Mouse (Mus musculus): ENCODE data around the gene Taf15. TPM values are rescaled to one million over a fixed set of nuclear protein-coding genes. Genes with fewer than 3 reads are reported as not detected.

Gene Taf15
- total and polyA plus RNA-seq, 3 experiments: 31.8 to 236 TPM; not detected in 1

DNA sequence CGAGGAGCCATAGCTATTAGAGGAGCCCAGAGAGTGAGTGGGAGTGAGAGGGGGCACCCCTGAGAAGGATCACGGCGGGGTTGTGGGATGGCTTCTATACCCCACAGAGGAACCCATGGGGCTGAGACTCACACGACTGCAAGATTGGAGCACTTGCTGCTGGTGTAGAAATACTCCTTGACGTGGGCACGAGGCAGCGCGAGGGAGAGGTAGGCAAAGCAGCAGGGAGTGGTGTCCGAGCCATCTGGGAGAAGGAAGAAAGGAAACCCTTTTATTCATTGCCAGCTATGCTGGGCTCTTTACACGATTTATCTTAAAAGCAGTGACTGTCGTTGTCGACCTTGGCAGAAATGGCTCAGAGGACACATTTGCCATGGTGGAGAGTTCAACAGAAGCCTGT, 56.1 kb downstream of the Taf15 start:
- H3K9me3 ChIP-seq (replicated peaks; ENCODE audit: insufficient read depth, low read length): no peaks in the 10 kb centered on the region
- H3K4me1 ChIP-seq (ENCODE audit: control insufficient read depth in 1 of 2, insufficient read depth in 2 of 2, low read length in 2 of 2): no peaks in the 10 kb centered on the region
- no peaks in the 10 kb centered on the region for H3K79me2 ChIP-seq (ENCODE audit: control insufficient read depth, insufficient read depth, low read length, poor library complexity)
- no peak overlapping the region for H3K4me3 ChIP-seq (ENCODE audit: control insufficient read depth in 1 of 2, insufficient read depth in 1 of 2, low read depth in 2 of 2, low read length in 2 of 2)
- DNase-seq (ENCODE audit: low read depth, low spot score): no peak
- TF ChIP-seq MAX (IDR thresholded peaks at IDR 0.05; ENCODE audit: low read length) (no peak), CHD2 (IDR thresholded peaks at IDR 0.05; ENCODE audit: low read length) (no peak), ZMIZ1 (IDR thresholded peaks at IDR 0.05; ENCODE audit: low read depth, low read length) (no peak), POLR2A (IDR thresholded peaks at IDR 0.05; ENCODE audit: control insufficient read depth in 1 of 2, insufficient read depth in 1 of 2, low read depth in 1 of 2, low read length in 2 of 2, poor library complexity in 1 of 2) (no peak), UBTF (IDR thresholded peaks at IDR 0.05; ENCODE audit: borderline replicate concordance, insufficient read depth, low read depth, low read length) (no peak), ZC3H11A (IDR thresholded peaks at IDR 0.05; ENCODE audit: low read depth, low read length) (no peak), RCOR1 (IDR thresholded peaks at IDR 0.05; ENCODE audit: low read depth, low read length) (no peak), JUND (IDR thresholded peaks at IDR 0.05; ENCODE audit: low read depth, low read length) (no peak), ETS1 (IDR thresholded peaks at IDR 0.05; ENCODE audit: low read depth, low read length) (no peak), CTCF (IDR thresholded peaks at IDR 0.05 in 2 of 3, conservative IDR thresholded peaks at IDR 0.05 in 1 of 3; ENCODE audit: control insufficient read depth in 1 of 3, insufficient read depth in 1 of 3, low read depth in 2 of 3, low read length in 3 of 3, poor library complexity in 1 of 3, severe bottlenecking in 1 of 3) (no peak), MAZ (IDR thresholded peaks at IDR 0.05; ENCODE audit: low read depth, low read length) (no peak), SIN3A (IDR thresholded peaks at IDR 0.05; ENCODE audit: low read length) (no peak), TCF12 (IDR thresholded peaks at IDR 0.05; ENCODE audit: low read depth, low read length) (no peak), GABPA (IDR thresholded peaks at IDR 0.05; ENCODE audit: low read depth, low read length) (no peak), ZNF384 (IDR thresholded peaks at IDR 0.05; ENCODE audit: low read depth, low read length) (no peak), MYB (IDR thresholded peaks at IDR 0.05; ENCODE audit: low read depth, low read length) (no peak)
- H3K27ac ChIP-seq (ENCODE audit: control insufficient read depth, low read depth, low read length): no peak overlapping the region
- H3K9ac ChIP-seq (ENCODE audit: control insufficient read depth, low read depth, low read length, poor library complexity, severe bottlenecking): no peak overlapping the region
- no peaks in the 10 kb centered on the region for H3K36me3 ChIP-seq (ENCODE audit: control insufficient read depth in 1 of 2, insufficient read depth in 2 of 2, low read length in 2 of 2)
- peaks cover 0 to 6% of the 10 kb centered on the region in 2 experiments; a peak in 2 of 4 replicates for H3K27me3 ChIP-seq (ENCODE audit: control insufficient read depth in 1 of 2, insufficient read depth in 2 of 2, low read length in 2 of 2)

DNA sequence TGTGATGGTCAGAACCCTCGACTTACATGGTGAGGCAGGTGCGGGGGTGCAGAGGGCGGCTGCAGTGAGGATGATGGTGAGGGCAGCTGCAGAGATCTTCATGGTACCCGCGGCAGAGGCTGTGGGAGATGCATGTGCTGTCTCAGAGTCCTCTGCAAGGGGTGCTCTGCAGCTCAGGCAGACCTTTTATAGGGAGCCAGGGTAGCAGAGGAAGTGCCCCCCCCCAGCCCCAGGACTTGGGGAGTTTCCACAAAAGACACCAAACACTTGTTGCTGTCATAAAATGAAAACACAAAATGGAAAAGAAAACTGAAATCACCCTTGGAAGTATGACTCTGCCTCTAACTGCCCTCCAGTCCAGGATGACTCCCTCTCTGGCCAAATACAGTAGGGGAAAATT, 57.5 kb downstream of the Taf15 start, which contains the start of gene Ccl5:
TSS of gene Ccl5 (minus strand) at position 159 of the 400 bp plus-strand sequence.
- Histone ChIP-seq H3K27me3 (ENCODE audit: control insufficient read depth in 1 of 2, insufficient read depth in 2 of 2, low read length in 2 of 2) (peaks cover 0 to 4% of the 10 kb centered on the region in 2 experiments; a peak in 1 of 4 replicates), H3K4me3 (ENCODE audit: control insufficient read depth in 1 of 2, insufficient read depth in 1 of 2, low read depth in 2 of 2, low read length in 2 of 2) (no peak within 1 kb of the TSS), H3K4me1 (ENCODE audit: control insufficient read depth in 1 of 2, insufficient read depth in 2 of 2, low read length in 2 of 2) (no peaks in the 10 kb centered on the region), H3K9ac (ENCODE audit: control insufficient read depth, low read depth, low read length, poor library complexity, severe bottlenecking) (no peak within 1 kb of the TSS), H3K27ac (ENCODE audit: control insufficient read depth, low read depth, low read length) (no peak within 1 kb of the TSS), H3K36me3 (ENCODE audit: control insufficient read depth in 1 of 2, insufficient read depth in 2 of 2, low read length in 2 of 2) (no peaks in the 10 kb centered on the region), H3K9me3 (replicated peaks; ENCODE audit: insufficient read depth, low read length) (no peaks in the 10 kb centered on the region), H3K79me2 (ENCODE audit: control insufficient read depth, insufficient read depth, low read length, poor library complexity) (no peaks in the 10 kb centered on the region)
- DNase-seq (ENCODE audit: low read depth, low spot score): no peak
- TF ChIP-seq ETS1 (IDR thresholded peaks at IDR 0.05; ENCODE audit: low read depth, low read length): no peak
- no peak for TF ChIP-seq MYB (IDR thresholded peaks at IDR 0.05; ENCODE audit: low read depth, low read length)
- no peak for TF ChIP-seq TBP (IDR thresholded peaks at IDR 0.05; ENCODE audit: low read depth, low read length)
- TF ChIP-seq ELF1 (IDR thresholded peaks at IDR 0.05; ENCODE audit: low read depth, low read length): no peak
- no peak for TF ChIP-seq MAFK (IDR thresholded peaks at IDR 0.05; ENCODE audit: borderline replicate concordance, low read depth, low read length)
- no peak for TF ChIP-seq RAD21 (IDR thresholded peaks at IDR 0.05; ENCODE audit: low read depth, low read length)
- TF ChIP-seq NELFE (IDR thresholded peaks at IDR 0.05; ENCODE audit: low read depth, low read length): no peak
- TF ChIP-seq MYC (IDR thresholded peaks at IDR 0.05; ENCODE audit: low read depth, low read length): no peak
- no peak for TF ChIP-seq MAX (IDR thresholded peaks at IDR 0.05; ENCODE audit: low read length)
- no peak for TF ChIP-seq HCFC1 (IDR thresholded peaks at IDR 0.05; ENCODE audit: low read depth, low read length)

All from MEL (cell line).